Mouse (Mus musculus) cerebellum, postnatal 10 days (tissue): ENCODE measurements around the gene Arhgap8.

Experiments used
- DNase-seq, 2 experiments: peaks; one replicate each; pipeline ENCODE4 v3.0.0; 2021; ENCODE audit warnings: mixed read lengths in 2 of 2

The Arhgap8 gene

GRCm38 (mm10) chr15:84719791-84720190, at the start of gene Arhgap8:
Gene Arhgap8 (plus strand): TSS chr15:84720052.
- DNase-seq: no peak

DNA sequence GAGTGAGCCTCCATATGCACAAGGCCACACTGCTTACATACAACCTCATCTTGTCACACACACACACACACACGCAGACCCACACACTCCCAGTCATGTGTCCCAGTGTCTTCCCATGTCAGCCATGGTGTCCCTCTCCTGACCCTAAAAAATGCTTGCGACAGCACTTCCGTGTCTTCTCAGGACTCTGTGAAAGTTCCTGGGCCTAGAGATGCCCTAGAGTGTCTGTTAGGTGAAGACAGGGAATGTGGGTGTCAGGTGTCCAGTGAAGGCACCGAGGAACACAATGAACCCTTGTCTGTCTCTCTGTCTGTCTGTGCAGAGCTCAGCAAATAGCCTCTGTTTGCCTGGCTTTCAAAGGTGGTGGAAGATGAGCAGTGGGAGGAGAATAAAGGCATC, 49.2 kb upstream of the Arhgap8 start:
- DNase-seq: no peak

DNA sequence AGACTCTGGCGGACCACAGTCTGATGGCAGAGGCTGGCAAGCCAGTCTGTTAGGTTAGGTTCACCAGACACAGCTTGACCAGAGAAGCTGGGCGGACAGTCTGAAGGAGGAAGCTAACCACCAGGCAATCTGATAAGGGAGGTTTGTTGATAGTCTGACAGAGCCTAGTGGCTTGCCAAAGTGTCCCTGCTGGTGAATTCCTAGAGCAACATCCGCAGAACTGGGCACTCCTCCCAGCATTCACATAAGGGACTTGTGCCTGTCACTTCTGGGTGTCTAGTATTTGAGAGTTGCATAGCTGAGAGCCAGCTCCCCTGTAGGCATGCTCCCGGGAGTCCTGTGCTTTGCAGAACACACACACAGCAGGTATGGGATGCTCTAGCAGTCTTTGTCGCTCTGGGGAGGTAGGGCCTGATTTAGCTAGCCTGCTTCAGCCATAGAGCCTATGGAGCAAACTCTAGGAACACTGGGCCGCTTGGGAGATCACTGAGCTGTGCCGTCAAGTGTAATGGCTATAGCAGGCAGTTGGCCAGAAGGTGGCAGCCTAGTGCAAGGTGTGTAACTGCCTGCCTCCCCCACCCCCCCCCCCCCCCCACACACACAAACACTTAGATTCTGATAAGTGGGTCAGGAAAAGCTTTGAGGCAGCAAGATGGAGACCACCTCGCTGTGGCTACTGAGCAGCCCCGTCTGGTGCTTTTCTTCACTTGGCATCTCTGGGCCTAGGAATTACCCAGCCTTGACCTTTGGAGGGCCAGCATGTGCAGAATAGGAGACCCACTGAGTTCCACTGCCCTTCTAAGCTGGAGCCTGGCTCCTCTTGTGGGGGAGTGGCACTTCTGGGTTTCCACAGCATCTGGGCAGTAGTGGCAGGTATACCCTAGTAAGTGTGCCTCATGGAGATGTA, 48.2 kb upstream of the Arhgap8 start:
- DNase-seq: peak; percentile 82 to 86

GRCm38 (mm10) chr15:84672308-84672615, 47.6 kb upstream of the Arhgap8 start:
- DNase-seq: no peak

DNA sequence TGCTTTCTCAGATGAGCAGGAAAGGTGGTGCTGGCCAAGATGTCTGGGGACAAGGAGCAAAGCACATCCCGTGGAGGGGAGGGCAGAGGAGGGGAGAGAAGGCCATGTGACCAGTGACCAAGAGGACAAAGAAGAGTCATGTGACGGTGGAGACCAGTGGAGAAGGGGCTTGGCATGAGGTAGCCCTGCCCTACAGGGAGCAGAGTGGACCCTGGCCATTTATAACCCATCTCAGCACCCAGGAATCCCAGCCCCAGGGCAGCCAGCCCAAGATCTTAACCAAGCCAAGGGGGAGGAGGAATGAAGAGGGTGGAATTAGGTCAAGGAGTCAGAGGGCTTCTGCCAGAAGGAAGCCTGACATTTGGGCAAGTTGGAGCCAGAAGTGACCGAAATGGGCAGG, 47.2 kb upstream of the Arhgap8 start:
- DNase-seq: no peak

- no peak for DNase-seq
Observed at GRCm38 (mm10) chr15:84674329-84675067, 45.4 kb upstream of the Arhgap8 start.

GRCm38 (mm10) chr15:84675317-84675716, 44.5 kb upstream of the Arhgap8 start:
- no peak for DNase-seq

- no peak for DNase-seq
Observed at GRCm38 (mm10) chr15:84677943-84678342, 41.9 kb upstream of the Arhgap8 start.

DNA sequence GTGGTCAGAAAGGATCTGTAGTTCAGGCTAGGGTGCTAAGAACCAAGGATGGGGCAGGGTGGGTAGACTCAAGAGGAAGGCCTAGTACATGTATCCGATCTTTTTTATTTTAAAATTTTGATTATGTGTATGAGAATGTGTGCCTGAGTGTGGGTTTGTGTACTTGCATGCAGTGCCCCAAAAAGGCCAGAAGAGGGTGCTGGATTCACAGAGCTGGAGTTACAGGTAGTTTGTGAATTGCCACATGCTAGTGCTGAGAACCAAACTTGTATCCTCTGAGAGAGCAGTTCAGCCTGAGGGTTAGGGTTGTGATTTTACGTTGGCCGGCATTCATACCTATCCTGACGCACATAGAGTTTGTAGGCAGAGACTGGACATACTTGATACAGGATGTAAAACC, 40.8 kb upstream of the Arhgap8 start:
- DNase-seq: no peak

GRCm38 (mm10) chr15:84679794-84680193, 40.1 kb upstream of the Arhgap8 start:
- no peak for DNase-seq

DNA sequence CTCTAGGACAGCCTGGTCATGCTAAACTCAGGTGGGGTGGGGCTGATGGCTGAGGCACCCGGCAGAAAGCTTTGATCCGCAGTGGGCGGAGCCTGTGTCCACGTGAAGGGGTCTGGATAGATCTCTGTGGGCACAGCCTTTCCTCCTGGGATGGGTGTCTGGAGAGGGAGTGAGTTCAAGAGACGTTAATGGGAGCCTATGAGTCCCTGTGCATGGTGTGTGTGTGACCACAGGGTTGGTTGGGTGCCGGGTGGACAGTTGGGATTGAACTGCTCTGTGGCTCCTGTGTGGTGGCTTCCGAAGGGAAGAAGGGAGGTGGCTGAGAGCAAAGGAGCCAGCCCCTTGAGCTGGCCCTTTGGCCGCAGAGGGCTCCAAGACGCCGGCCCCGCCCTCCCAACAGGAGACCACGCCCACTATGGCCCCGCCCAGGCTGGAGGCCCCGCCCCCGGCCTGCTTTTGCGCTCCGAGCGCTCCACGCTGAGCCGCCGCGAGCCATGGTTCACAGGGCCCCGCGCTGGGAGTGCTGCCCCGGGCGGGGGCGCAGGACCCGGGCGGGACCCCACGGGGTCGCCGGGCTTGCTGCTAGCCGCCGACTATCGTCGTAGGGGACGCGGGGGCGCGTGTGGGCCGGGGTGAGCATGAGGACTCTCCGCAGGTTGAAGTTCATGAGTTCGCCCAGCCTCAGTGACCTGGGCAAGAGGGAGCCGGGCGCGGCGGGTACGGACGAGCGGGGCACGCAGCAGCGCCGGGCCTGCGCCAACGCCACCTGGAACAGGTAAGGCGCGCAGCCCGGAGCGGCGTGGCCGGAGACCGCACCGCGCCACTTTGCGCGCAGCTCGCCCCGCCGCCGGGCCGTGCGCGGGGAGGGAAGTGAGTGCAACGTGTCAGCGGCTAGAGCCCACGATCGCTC, 39.1 kb upstream of the Arhgap8 start:
- DNase-seq: peak; percentile 87 to 88

- DNase-seq: peak; percentile 70 to 77
Observed at GRCm38 (mm10) chr15:84681455-84682193, 38.2 kb upstream of the Arhgap8 start.

- DNase-seq: peak in 1 of 2 experiments; percentile 44
Observed at GRCm38 (mm10) chr15:84682206-84682605, 37.6 kb upstream of the Arhgap8 start.

GRCm38 (mm10) chr15:84682821-84683220, 37.0 kb upstream of the Arhgap8 start:
- DNase-seq: no peak

DNA sequence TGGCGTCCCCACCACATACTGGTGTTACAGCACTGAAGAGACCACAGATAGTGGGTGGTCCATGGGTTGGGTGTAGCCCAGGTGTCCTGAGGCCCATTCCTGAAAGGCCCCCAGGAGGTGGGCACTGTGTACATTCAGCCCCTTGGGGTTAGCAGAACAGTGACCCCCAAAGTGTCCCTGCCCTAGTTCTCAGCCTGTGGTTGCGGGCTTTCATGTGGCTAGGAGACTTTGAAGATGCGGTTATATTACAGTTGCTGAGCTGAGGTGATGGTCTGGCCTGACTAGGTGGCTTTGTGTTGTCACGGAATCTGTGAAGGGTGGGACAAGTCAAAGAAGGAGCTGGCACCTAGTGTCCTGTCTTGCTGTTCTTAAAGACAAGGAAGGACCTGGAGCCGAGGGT, 35.3 kb upstream of the Arhgap8 start:
- DNase-seq: no peak

DNA sequence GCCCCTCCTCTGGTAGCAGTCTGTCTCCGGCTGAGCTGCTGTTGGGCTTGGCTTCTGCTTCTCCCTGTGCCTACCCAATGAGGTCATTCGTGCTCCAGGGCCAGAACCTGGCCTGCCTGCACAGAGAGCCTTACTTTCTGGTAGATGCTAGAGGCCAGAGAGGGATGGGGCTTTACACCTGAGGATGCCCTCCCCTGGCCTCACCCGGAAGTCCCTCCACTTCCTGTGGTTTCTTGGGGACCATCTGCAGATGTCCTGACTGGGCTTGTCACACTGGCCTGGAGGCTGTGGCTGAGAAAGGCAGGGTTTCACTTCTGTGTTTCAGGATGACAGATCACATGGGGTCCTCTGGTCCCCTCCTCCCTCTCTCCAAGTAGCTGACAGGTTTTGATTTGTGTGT, 34.4 kb upstream of the Arhgap8 start:
- no peak for DNase-seq

DNA sequence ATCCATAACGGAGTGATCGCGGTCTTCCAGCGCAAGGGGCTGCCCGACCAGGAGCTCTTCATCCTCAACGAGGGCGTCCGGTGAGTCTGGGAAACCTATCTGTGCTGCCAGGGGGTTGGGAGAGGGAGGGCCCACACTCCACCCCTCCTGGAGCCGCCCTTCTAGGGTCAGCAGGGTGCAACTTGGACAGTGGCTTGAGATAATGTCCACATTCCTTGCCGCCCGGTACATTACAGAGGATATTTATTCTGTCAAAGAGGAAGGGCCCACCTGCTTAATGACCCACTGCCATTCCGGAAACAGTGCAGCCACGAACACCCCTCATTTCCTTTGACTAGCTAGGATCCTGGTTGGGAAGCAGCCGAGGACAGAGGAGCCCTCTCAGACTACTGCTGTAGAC, 31.9 kb upstream of the Arhgap8 start:
- no peak for DNase-seq

DNA sequence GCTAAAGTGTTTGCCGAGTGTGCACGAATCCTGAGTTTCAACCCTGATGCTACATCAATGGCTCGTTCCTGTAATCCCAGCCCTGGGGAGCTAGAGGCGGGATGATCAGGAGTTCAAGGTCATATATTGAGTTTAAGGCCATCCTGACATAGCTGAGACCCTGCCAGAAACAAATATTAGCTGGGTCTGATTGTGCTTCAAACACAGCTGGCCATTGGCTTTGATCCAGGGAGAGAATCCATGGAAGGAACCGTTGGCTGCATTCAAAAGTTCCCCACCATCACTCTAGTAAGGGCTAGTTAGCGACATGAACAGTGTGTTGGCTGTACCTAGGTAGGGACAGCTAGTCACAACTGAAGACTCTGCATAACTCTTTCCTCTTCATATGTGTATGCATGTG, 30.5 kb upstream of the Arhgap8 start:
- peak; percentile 49 for DNase-seq

- no peak for DNase-seq
Observed at GRCm38 (mm10) chr15:84691513-84691912, 28.3 kb upstream of the Arhgap8 start.

DNA sequence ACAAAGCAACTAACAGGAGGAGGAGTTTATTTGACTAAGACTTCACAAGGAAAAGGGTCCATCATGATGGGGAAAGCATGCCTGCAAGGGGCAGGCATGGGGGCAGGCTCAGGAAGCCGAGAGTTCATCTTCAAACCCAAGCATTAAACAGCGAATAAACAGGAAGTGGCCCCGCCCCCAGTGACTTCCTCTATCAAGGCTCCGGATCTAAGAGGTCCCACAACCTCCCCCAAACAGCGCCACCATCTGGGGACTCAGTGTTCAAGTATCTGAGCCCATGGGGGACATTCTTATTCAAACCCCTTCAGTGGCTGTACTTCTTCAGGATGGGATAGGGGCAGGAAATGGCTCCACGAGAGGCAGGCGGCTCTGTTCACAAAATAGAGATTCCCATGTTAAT, 27.2 kb upstream of the Arhgap8 start:
- no peak for DNase-seq

GRCm38 (mm10) chr15:84696021-84696420, 23.8 kb upstream of the Arhgap8 start:
- no peak for DNase-seq

GRCm38 (mm10) chr15:84697611-84698011, 22.2 kb upstream of the Arhgap8 start:
- peak; percentile 82 to 88 for DNase-seq
